Mouse (Mus musculus) activated CD4-positive, CD25-positive, alpha-beta regulatory T cell (primary cell): ENCODE measurements around the gene Sync. TPM values are rescaled to one million over a fixed set of nuclear protein-coding genes. Genes with fewer than 3 reads are reported as not detected.

ENCODE experiments used
- polyA plus RNA-seq, 2 experiments: library from polyadenylated mRNA; unstranded; fragments of 100-300 nt; shearing (Covaris generic); gene quantifications; one replicate each; pipeline ENCODE4 v1.2.1; 2017

Sync gene
- polyA plus RNA-seq: under 1 TPM; 0.11 to 0.37 TPM

GRCm38 (mm10) chr4:129287472-129287981 is at the start of gene Sync:
Gene Sync (plus strand): TSS chr4:129287617.

GRCm38 (mm10) chr4:129261196-129261595 is 26.2 kb upstream of the Sync start, which contains the start of gene C77080:
Gene C77080 (minus strand): TSS chr4:129261404.

GRCm38 (mm10) chr4:129335216-129336074 is 48.0 kb downstream of the Sync start, which contains the start of the genes Rbbp4 and Zbtb8os:
Gene Rbbp4 (minus strand): TSS chr4:129335370.
Gene Zbtb8os (plus strand): TSS chr4:129335695.

Other genes with a start within 250 kb of the Sync start
- gene Rnf19b, start 229.3 kb upstream of the Sync start, polyA plus RNA-seq: 10 to 100 TPM; 65.4 to 68.8 TPM
- gene Tmem54, start 182.1 kb upstream of the Sync start, polyA plus RNA-seq: not detected
- gene Hpca, start 165.6 kb upstream of the Sync start, polyA plus RNA-seq: not detected
- gene Fndc5, start 150.6 kb upstream of the Sync start, polyA plus RNA-seq: under 1 TPM in 1 of 2 experiments, not detected in 1; 0.32 TPM
- gene S100pbp, start 97.9 kb upstream of the Sync start, polyA plus RNA-seq: 10 to 100 TPM; 13.8 to 18.0 TPM
- 10 to 100 TPM; 43.2 to 46.1 TPM for gene Yars, start 97.9 kb upstream of the Sync start, polyA plus RNA-seq
- 1 to 10 TPM; 1.0 to 1.5 TPM for gene C77080, start 26.2 kb upstream of the Sync start, polyA plus RNA-seq
- gene Rbbp4, start 47.8 kb downstream of the Sync start, polyA plus RNA-seq: 100 to 1,000 TPM; 350 to 355 TPM
- gene Zbtb8os, start 48.1 kb downstream of the Sync start, polyA plus RNA-seq: 10 to 100 TPM; 93.9 to 95.4 TPM
- 10 to 100 TPM in 1 of 2 experiments, 1 to 10 TPM in 1; 9.3 to 10.8 TPM for gene Zbtb8a, start 90.5 kb downstream of the Sync start, polyA plus RNA-seq
- under 1 TPM in 1 of 2 experiments, not detected in 1; 0.05 TPM for gene Zbtb8b, start 153.2 kb downstream of the Sync start, polyA plus RNA-seq
- 10 to 100 TPM; 26.0 to 29.6 TPM for gene Bsdc1, start 174.0 kb downstream of the Sync start, polyA plus RNA-seq
- not detected for gene Tssk3, start 203.4 kb downstream of the Sync start, polyA plus RNA-seq
- not detected for gene Fam229a, start 203.6 kb downstream of the Sync start, polyA plus RNA-seq
- gene Marcksl1, start 226.0 kb downstream of the Sync start, polyA plus RNA-seq: 10 to 100 TPM; 49.7 to 61.2 TPM